Comparison of ENCODE assay signal across 24 mouse cellular contexts in genomic region chr4:82120796-82121195, GRCm38 (mm10).
"Had no signal": no experiment of that assay in that cellular context is flagged by ENCODE, and none has a peak within 500 bp of the region (broad histone marks: within the 10 kb centered on the region; RNA-seq: fewer than 3 reads in every experiment).

No protein-coding gene starts in this region.

- H3K27ac ChIP-seq: kidney, postnatal 0 days; left cerebral cortex, adult 2 months; limb, embryonic 12.5 days; limb, embryonic 15.5 days; liver, embryonic 14.5 days; midbrain, embryonic 12.5 days; midbrain, embryonic 15.5 days; neural tube, embryonic 13.5 days; stomach, postnatal 0 days had no signal

- H3K4me3 ChIP-seq: left cerebral cortex, adult 2 months; limb, embryonic 12.5 days; limb, embryonic 15.5 days; midbrain, embryonic 12.5 days; midbrain, embryonic 15.5 days; myocyte; neural tube, embryonic 13.5 days had no signal

- H3K4me1 ChIP-seq: limb, embryonic 15.5 days; midbrain, embryonic 12.5 days; midbrain, embryonic 15.5 days; neural tube, embryonic 13.5 days had no signal

- H3K9ac ChIP-seq: limb, embryonic 12.5 days; limb, embryonic 15.5 days; liver, embryonic 14.5 days; liver, postnatal 0 days; lung, embryonic 14.5 days; midbrain, embryonic 12.5 days; midbrain, embryonic 15.5 days; neural tube, embryonic 13.5 days had no signal

- DNase-seq: kidney, postnatal 25 days; layer of hippocampus, postnatal 36 days; left cerebral cortex, postnatal 4 days; liver, postnatal 0 days; lung, embryonic 14.5 days; lung, postnatal 10 days; lung, postnatal 36 days; right cerebral cortex, adult 18-20 months; right cerebral cortex, postnatal 14 days; right cerebral cortex, postnatal 4 days; thymus, adult 2 months; thymus, postnatal 14 days; thymus, postnatal 4 days had no signal

- ATAC-seq: liver, postnatal 0 days; midbrain, embryonic 15.5 days had no signal

- H3K27me3 ChIP-seq: limb, embryonic 12.5 days; limb, embryonic 15.5 days; midbrain, embryonic 12.5 days; midbrain, embryonic 15.5 days; neural tube, embryonic 13.5 days had no signal

- H3K9me3 ChIP-seq: limb, embryonic 12.5 days; limb, embryonic 15.5 days; midbrain, embryonic 12.5 days; midbrain, embryonic 15.5 days; neural tube, embryonic 13.5 days had no signal

- H3K36me3 ChIP-seq: limb, embryonic 12.5 days; limb, embryonic 15.5 days; midbrain, embryonic 12.5 days; midbrain, embryonic 15.5 days; neural tube, embryonic 13.5 days had no signal

- H3K4me2 ChIP-seq: limb, embryonic 12.5 days; limb, embryonic 15.5 days; liver, embryonic 11.5 days; lung, embryonic 14.5 days; midbrain, embryonic 12.5 days; midbrain, embryonic 15.5 days; neural tube, embryonic 13.5 days had no signal
